Mouse (Mus musculus) kidney, embryonic 14.5 days (tissue): ENCODE results near the gene Gm3233. TPM values are rescaled to one million over a fixed set of nuclear protein-coding genes. Genes with fewer than 3 reads are reported as not detected.
"Not testable (repeated sequence)": the region's sequence is repeated elsewhere in the genome, so short reads cannot be mapped to it uniquely, and the experiment has no call there.

Experiments used
- ATAC-seq: fragments of 200-750 bp; cut with Nextera tagmentation; 2 replicates; pipeline ENCODE4 v1.8.0; 2017; ENCODE audit warnings: moderate number of reproducible peaks, mild to moderate bottlenecking, moderate TSS enrichment, moderate library complexity; ENCODE audit not compliant: low FRiP score, low TSS enrichment
- H3K27ac ChIP-seq: fragments of 300-500 bp; sonication (generic); 2 replicates; pipeline ENCODE4 v1.5.1; 2014; ENCODE audit warnings: low read depth, mild to moderate bottlenecking, low read length, moderate library complexity, mixed read lengths
- H3K27me3 ChIP-seq: fragments of 300-500 bp; sonication (generic); 2 replicates; pipeline ENCODE4 v1.6.1; 2014; ENCODE audit warnings: mild to moderate bottlenecking, low read length; ENCODE audit not compliant: control insufficient read depth, insufficient read depth
- H3K36me3 ChIP-seq: fragments of 300-500 bp; sonication (generic); 2 replicates; pipeline ENCODE4 v1.6.1; 2014; ENCODE audit warnings: low read length, mixed read lengths; ENCODE audit not compliant: control insufficient read depth, insufficient read depth
- H3K4me1 ChIP-seq: fragments of 300-500 bp; sonication (generic); 2 replicates; pipeline ENCODE4 v1.6.1; 2014; ENCODE audit warnings: low read length, mixed read lengths; ENCODE audit not compliant: control insufficient read depth, insufficient read depth
- H3K4me2 ChIP-seq: fragments of 300-500 bp; sonication (generic); replicated peaks from 2 replicates; pipeline ENCODE4 v1.6.1; 2014; ENCODE audit warnings: low read depth, mild to moderate bottlenecking, low read length
- H3K4me3 ChIP-seq: fragments of 300-500 bp; sonication (generic); 2 replicates; pipeline ENCODE4 v1.5.1; 2014; ENCODE audit warnings: mild to moderate bottlenecking, low read length
- H3K9ac ChIP-seq: fragments of 300-500 bp; sonication (generic); 2 replicates; pipeline ENCODE4 v1.6.1; 2014; ENCODE audit warnings: low read depth, mild to moderate bottlenecking, low read length, moderate library complexity
- H3K9me3 ChIP-seq: fragments of 300-500 bp; sonication (generic); 2 replicates; pipeline ENCODE4 v1.6.1; 2016; ENCODE audit warnings: low read length; ENCODE audit not compliant: control insufficient read depth
- WGBS: fragments of 180-500 bp; shearing (Covaris S2); extraction: QIAGEN DNeasy Blood & Tissue Kit; methylation state at CpG from one replicate; pipeline ENCODE4 v1.1.7; 2014; 5-methylcytosine and 5-hydroxymethylcytosine counted together
- polyA plus RNA-seq: library from polyadenylated mRNA; unstranded; fragments of >200 nt; fragmentation: Nextera tagmentation; extraction: Ambion mirVana; gene quantifications from 2 replicates; pipeline ENCODE4 v1.2.1, GENCODE M21; 2014

Gm3233 gene
- polyA plus RNA-seq, 1 experiment from 2014 or later = not detected

DNA sequence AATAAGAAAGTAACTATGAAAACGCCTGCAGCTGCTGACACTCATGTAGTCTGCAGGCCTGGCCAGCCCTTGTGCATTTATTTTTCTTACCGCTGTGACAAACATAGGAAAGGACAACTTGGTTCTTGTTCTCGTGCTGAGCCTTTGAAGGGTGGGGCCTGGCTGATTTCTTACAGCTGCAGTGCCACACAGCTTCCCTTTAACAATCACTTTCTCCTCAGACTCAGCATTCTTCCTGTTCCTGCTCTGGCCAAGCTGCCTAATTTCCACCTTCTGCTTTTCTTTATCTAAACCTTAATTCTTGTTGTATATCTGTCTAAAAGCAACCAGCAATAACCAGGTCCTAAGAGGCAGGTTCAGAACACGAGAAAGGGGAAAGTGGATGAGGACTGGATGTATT is 45.7 kb downstream of the Gm3233 start:
- Histone ChIP-seq H3K4me2 (no peak overlapping the region), H3K27ac (no peak overlapping the region), H3K27me3 (no peaks in the 10 kb centered on the region), H3K4me3 (no peak overlapping the region), H3K9ac (no peak overlapping the region), H3K36me3 (no peaks in the 10 kb centered on the region), H3K4me1 (no peaks in the 10 kb centered on the region), H3K9me3 (peaks cover 4% of the 10 kb centered on the region; the same call in 1 of the 2 replicates)
- no peak for ATAC-seq
- WGBS = 62% methylated on average over 4 of the region's 4 CpGs

DNA sequence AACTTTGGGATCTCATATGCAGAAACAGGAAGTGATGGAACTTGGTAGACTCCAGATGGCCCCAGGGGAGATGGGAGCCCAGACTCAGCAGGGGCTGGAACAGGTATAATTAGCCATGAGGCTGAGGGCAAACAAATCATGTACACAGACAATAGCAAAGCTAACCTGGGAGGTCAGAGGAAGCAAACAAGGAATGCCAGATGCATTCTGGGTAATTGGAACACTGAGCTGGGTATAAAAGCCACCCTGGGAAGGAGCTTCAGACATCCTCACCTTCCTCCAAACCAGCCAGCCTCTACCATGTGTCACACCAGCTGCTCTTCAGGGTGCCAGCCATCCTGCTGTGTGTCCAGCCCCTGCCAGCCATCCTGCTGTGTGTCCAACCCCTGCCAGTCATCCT is 48.3 kb downstream of the Gm3233 start, which contains the start of gene Gm10024:
Gene Gm10024 (plus strand): TSS at position 301 of the 400 bp plus-strand sequence.
- H3K9ac ChIP-seq, H3K4me2 ChIP-seq, H3K4me3 ChIP-seq, H3K9me3 ChIP-seq, ATAC-seq, H3K4me1 ChIP-seq, H3K27me3 ChIP-seq, H3K27ac ChIP-seq, H3K36me3 ChIP-seq: not testable (repeated sequence)

DNA sequence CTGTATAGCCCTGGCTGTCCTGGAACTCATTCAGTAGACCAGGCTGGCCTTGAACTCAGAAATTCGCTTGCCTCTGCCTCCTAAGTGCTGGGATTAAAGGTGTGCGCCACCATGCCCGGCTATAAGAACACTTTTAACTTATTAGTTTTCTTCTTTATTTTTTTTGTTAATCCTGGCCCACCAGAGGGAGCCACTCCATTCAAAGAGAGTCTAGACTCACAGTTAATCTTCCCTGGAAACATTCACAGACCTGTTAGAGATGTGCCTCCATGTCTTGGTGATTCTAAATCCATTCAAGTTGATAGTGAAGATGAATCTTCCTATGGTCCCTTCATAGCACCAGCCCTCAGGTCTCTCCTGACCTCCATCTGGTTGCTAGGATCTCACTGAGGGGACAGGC is 49.7 kb downstream of the Gm3233 start:
- Histone ChIP-seq H3K9ac (no peak overlapping the region), H3K4me3 (no peak overlapping the region), H3K36me3 (no peaks in the 10 kb centered on the region), H3K4me2 (no peak overlapping the region), H3K4me1 (no peaks in the 10 kb centered on the region), H3K27me3 (no peaks in the 10 kb centered on the region), H3K27ac (no peak overlapping the region), H3K9me3 (peaks cover 4% of the 10 kb centered on the region; the same call in 1 of the 2 replicates)
- 76% methylated on average over 3 of the region's 3 CpGs for WGBS
- ATAC-seq = no peak

Other genes starting within 250 kb of the Gm3233 start
- 28.8 and 36.5 TPM in 2 replicates for gene Fam207a, start 243.9 kb downstream of the Gm3233 start, polyA plus RNA-seq
- 1.1 and 1.3 TPM in 2 replicates for gene Itgb2, start 229.4 kb downstream of the Gm3233 start, polyA plus RNA-seq
- gene Pttg1ip, start 178.0 kb downstream of the Gm3233 start, polyA plus RNA-seq = 104 and 144 TPM in 2 replicates
- 253 and 294 TPM in 2 replicates for gene Sumo3, start 153.6 kb downstream of the Gm3233 start, polyA plus RNA-seq
- 1.2 and 1.8 TPM in 2 replicates for gene Gm49325, start 153.5 kb downstream of the Gm3233 start, polyA plus RNA-seq
- gene Ube2g2, start 137.4 kb downstream of the Gm3233 start, polyA plus RNA-seq = 41.3 and 51.8 TPM in 2 replicates
- 0.41 and 0.74 TPM in 2 replicates for gene Tspear, start 73.1 kb downstream of the Gm3233 start, polyA plus RNA-seq
- gene Gm19402, start 68.9 kb downstream of the Gm3233 start, polyA plus RNA-seq = not detected in 2 replicates
- gene Gm9508, start 62.4 kb downstream of the Gm3233 start, polyA plus RNA-seq = not detected in 2 replicates
- gene Gm10272, start 53.1 kb downstream of the Gm3233 start, polyA plus RNA-seq = not detected in 2 replicates
- not detected in 2 replicates for gene Gm10024, start 48.2 kb downstream of the Gm3233 start, polyA plus RNA-seq
- gene Gm10142, start 43.9 kb downstream of the Gm3233 start, polyA plus RNA-seq = not detected in 2 replicates
- gene Krtap12-1, start 39.1 kb downstream of the Gm3233 start, polyA plus RNA-seq = not detected in 2 replicates
- not detected in 2 replicates for gene Gm10100, start 33.2 kb downstream of the Gm3233 start, polyA plus RNA-seq
- not detected in 2 replicates for gene Gm18596, start 17.0 kb downstream of the Gm3233 start, polyA plus RNA-seq
- not detected in 2 replicates for gene Gm9736, start 8.3 kb downstream of the Gm3233 start, polyA plus RNA-seq
- gene Gm3238, start 11.6 kb upstream of the Gm3233 start, polyA plus RNA-seq = not detected in 2 replicates
- not detected in 2 replicates for gene Gm7138, start 17.3 kb upstream of the Gm3233 start, polyA plus RNA-seq
- gene Gm3250, start 22.9 kb upstream of the Gm3233 start, polyA plus RNA-seq = not detected in 2 replicates
- not detected in 2 replicates for gene Gm7137, start 28.5 kb upstream of the Gm3233 start, polyA plus RNA-seq
- not detected in 2 replicates for gene Gm9639, start 35.4 kb upstream of the Gm3233 start, polyA plus RNA-seq
- not detected in 2 replicates for gene Gm19668, start 39.5 kb upstream of the Gm3233 start, polyA plus RNA-seq
- gene Gm9507, start 52.2 kb upstream of the Gm3233 start, polyA plus RNA-seq = not detected in 2 replicates
- gene Gm2696, start 55.0 kb upstream of the Gm3233 start, polyA plus RNA-seq = not detected in 2 replicates
- not detected in 2 replicates for gene Krtap10-4, start 67.4 kb upstream of the Gm3233 start, polyA plus RNA-seq
- not detected in 2 replicates for gene Krtap10-10, start 76.3 kb upstream of the Gm3233 start, polyA plus RNA-seq
- not detected in 2 replicates for gene Gm36176, start 87.1 kb upstream of the Gm3233 start, polyA plus RNA-seq
- not detected in 2 replicates for gene Gm10318, start 93.2 kb upstream of the Gm3233 start, polyA plus RNA-seq
- gene Gm3285, start 102.3 kb upstream of the Gm3233 start, polyA plus RNA-seq = not detected in 2 replicates
- 2.2 and 3.3 TPM in 2 replicates for gene Lrrc3, start 142.9 kb upstream of the Gm3233 start, polyA plus RNA-seq
- 0.27 and 0.54 TPM in 2 replicates for gene Trpm2, start 210.9 kb upstream of the Gm3233 start, polyA plus RNA-seq
- 26.4 and 35.8 TPM in 2 replicates for gene 1810043G02Rik, start 218.8 kb upstream of the Gm3233 start, polyA plus RNA-seq